In the genomic region with DNA sequence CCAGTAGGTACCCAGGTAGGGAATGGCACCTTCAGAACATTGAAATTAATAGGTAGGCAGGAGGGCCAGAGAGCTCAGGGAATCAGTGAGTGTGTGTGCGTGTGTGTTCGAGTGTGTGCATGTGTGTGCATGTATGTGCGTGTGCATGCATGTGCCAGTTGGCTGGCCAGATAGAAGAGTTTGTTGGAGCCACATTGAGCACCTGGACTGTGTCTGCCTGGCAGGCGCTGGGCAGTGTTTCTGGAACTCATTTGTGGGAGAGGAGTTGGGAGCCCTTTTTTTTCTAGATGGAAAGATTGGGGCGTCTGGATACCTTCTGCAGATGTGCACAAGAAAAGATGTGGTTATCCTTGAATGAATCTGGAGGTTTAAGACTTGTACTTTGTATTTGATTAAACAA, we compare ENCODE assay signal across 15 mouse cellular contexts. TPM values are rescaled to one million over a fixed set of nuclear protein-coding genes. Genes with fewer than 3 reads are reported as not detected.
DNase-seq lines count a peak whose midpoint lies in the region; ATAC-seq and TF ChIP-seq lines count a peak whose summit lies in the region.
"Had no signal": no experiment of that assay in that cellular context is flagged by ENCODE, and none has a peak within 500 bp of the region (broad histone marks: within the 10 kb centered on the region; RNA-seq: fewer than 3 reads in every experiment).

No protein-coding gene starts in this region.

- H3K36me3 ChIP-seq in hindbrain, embryonic 10.5 days, result 0 out of 2 replicates have a peak, but pooled peaks cover 9% of the 10 kb centered on the region
- no peaks in the 10 kb centered on the region for H3K36me3 ChIP-seq in hindbrain, embryonic 14.5 days (replicated peaks; ENCODE audit: control insufficient read depth, insufficient read depth)
- no peaks in the 10 kb centered on the region for H3K36me3 ChIP-seq in lung, embryonic 15.5 days
- peaks cover 13% of the 10 kb centered on the region for H3K36me3 ChIP-seq in limb, embryonic 10.5 days
- H3K36me3 ChIP-seq in liver, postnatal 0 days (replicated peaks; ENCODE audit: insufficient read depth, low read length), result no peaks in the 10 kb centered on the region
- H3K36me3 ChIP-seq: midbrain, embryonic 15.5 days; neural tube, embryonic 12.5 days had no signal

- no peak for TF ChIP-seq EP300 in liver, postnatal 0 days (IDR thresholded peaks at IDR 0.05; ENCODE audit: low read depth)

- H3K27ac ChIP-seq in hindbrain, embryonic 10.5 days, result peak overlapping the region; percentile 76; the same call in 1 of the 2 replicates
- H3K27ac ChIP-seq in hindbrain, embryonic 14.5 days, result no peak overlapping the region
- H3K27ac ChIP-seq in lung, embryonic 15.5 days, result peak overlapping the region; percentile 84; the same call in 1 of the 2 replicates
- H3K27ac ChIP-seq in limb, embryonic 10.5 days, result peak overlapping the region; percentile 71
- 0 out of 2 replicates have a peak overlapping the region, but pooled peaks have one; percentile 84 for H3K27ac ChIP-seq in liver, postnatal 0 days (ENCODE audit: low read depth)
- H3K27ac ChIP-seq: midbrain, embryonic 15.5 days; neural tube, embryonic 12.5 days had no signal

- no peak for TF ChIP-seq CTCF in liver, postnatal 0 days (IDR thresholded peaks at IDR 0.05; ENCODE audit: low read depth)

- no peak overlapping the region for H3K4me2 ChIP-seq in hindbrain, embryonic 14.5 days (replicated peaks)
- no peak overlapping the region for H3K4me2 ChIP-seq in lung, embryonic 15.5 days
- no peak overlapping the region for H3K4me2 ChIP-seq in liver, postnatal 0 days (ENCODE audit: low read depth, low read length)
- H3K4me2 ChIP-seq: midbrain, embryonic 15.5 days had no signal

- H3K9ac ChIP-seq in hindbrain, embryonic 14.5 days, result no peak overlapping the region
- no peak overlapping the region for H3K9ac ChIP-seq in lung, embryonic 15.5 days
- no peak overlapping the region for H3K9ac ChIP-seq in liver, postnatal 0 days (replicated peaks)
- H3K9ac ChIP-seq: midbrain, embryonic 15.5 days; neural tube, embryonic 12.5 days had no signal

- H3K27me3 ChIP-seq in hindbrain, embryonic 10.5 days (ENCODE audit: insufficient read depth, poor library complexity, severe bottlenecking), result no peaks in the 10 kb centered on the region; the same call in 1 of the 2 replicates
- no peaks in the 10 kb centered on the region for H3K27me3 ChIP-seq in hindbrain, embryonic 14.5 days (ENCODE audit: control insufficient read depth, insufficient read depth, low read length)
- no peaks in the 10 kb centered on the region for H3K27me3 ChIP-seq in lung, embryonic 15.5 days
- no peaks in the 10 kb centered on the region for H3K27me3 ChIP-seq in limb, embryonic 10.5 days (ENCODE audit: low read depth, poor library complexity, severe bottlenecking)
- H3K27me3 ChIP-seq in liver, postnatal 0 days (ENCODE audit: insufficient read depth, low read length), result no peaks in the 10 kb centered on the region
- H3K27me3 ChIP-seq: midbrain, embryonic 15.5 days; neural tube, embryonic 12.5 days had no signal

- ATAC-seq in hindbrain, embryonic 14.5 days (ENCODE audit: low FRiP score), result no peak
- ATAC-seq in lung, embryonic 15.5 days (ENCODE audit: borderline replicate concordance, extremely low read depth, low FRiP score, low TSS enrichment), result no peak
- ATAC-seq in liver, postnatal 0 days, result no peak
- ATAC-seq: activated CD4-positive, CD25-positive, alpha-beta regulatory T cell, adult 4 months; CD4-positive, CD25-positive, alpha-beta regulatory T cell, adult 4 months; forebrain, embryonic 16.5 days; midbrain, embryonic 15.5 days had no signal

- H3K9me3 ChIP-seq in hindbrain, embryonic 10.5 days, result no peaks in the 10 kb centered on the region
- H3K9me3 ChIP-seq in hindbrain, embryonic 14.5 days (ENCODE audit: control insufficient read depth, low read length), result no peaks in the 10 kb centered on the region
- no peaks in the 10 kb centered on the region for H3K9me3 ChIP-seq in lung, embryonic 15.5 days
- H3K9me3 ChIP-seq in limb, embryonic 10.5 days (replicated peaks), result no peaks in the 10 kb centered on the region
- no peaks in the 10 kb centered on the region for H3K9me3 ChIP-seq in liver, postnatal 0 days (ENCODE audit: low read length)
- H3K9me3 ChIP-seq: midbrain, embryonic 15.5 days; neural tube, embryonic 12.5 days had no signal

- H3K4me3 ChIP-seq in hindbrain, embryonic 10.5 days, result no peak overlapping the region
- H3K4me3 ChIP-seq in hindbrain, embryonic 14.5 days (replicated peaks; ENCODE audit: low read length), result no peak overlapping the region
- no peak overlapping the region for H3K4me3 ChIP-seq in lung, embryonic 15.5 days
- H3K4me3 ChIP-seq in limb, embryonic 10.5 days, result no peak overlapping the region
- H3K4me3 ChIP-seq in liver, postnatal 0 days (ENCODE audit: low read depth, low read length), result no peak overlapping the region
- H3K4me3 ChIP-seq: left cerebral cortex, adult 2 months; midbrain, embryonic 15.5 days; neural tube, embryonic 12.5 days had no signal

- 61% methylated on average over 5 of the region's 5 CpGs for WGBS in hindbrain, embryonic 10.5 days
- WGBS in hindbrain, embryonic 14.5 days, result 71% methylated on average over 5 of the region's 5 CpGs
- WGBS in lung, embryonic 15.5 days, result 83% methylated on average over 5 of the region's 5 CpGs
- WGBS in limb, embryonic 10.5 days, result 53% methylated on average over 5 of the region's 5 CpGs
- 80% methylated on average over 5 of the region's 5 CpGs for WGBS in liver, postnatal 0 days (ENCODE audit: insufficient replicate concordance)

- no peak for DNase-seq in hindbrain, embryonic 10.5 days (ENCODE audit: low spot score)
- no peak for DNase-seq in hindbrain, embryonic 14.5 days (ENCODE audit: low spot score)
- DNase-seq in lung, postnatal 25 days (ENCODE audit: low spot score), result no peak
- peak; percentile 58 for DNase-seq in limb, embryonic 10.5 days (ENCODE audit: low spot score)
- DNase-seq in liver, postnatal 0 days, result no peak
- DNase-seq in adrenal gland, postnatal 10 days, result no peak
- DNase-seq: cerebellum, adult 11-12 months; lung, adult 18-20 months had no signal

- peaks cover 60% of the 10 kb centered on the region for H3K4me1 ChIP-seq in hindbrain, embryonic 10.5 days (replicated peaks)
- peaks cover 15% of the 10 kb centered on the region for H3K4me1 ChIP-seq in hindbrain, embryonic 14.5 days (replicated peaks; ENCODE audit: control insufficient read depth, insufficient read depth, low read length)
- peaks cover 52% of the 10 kb centered on the region for H3K4me1 ChIP-seq in lung, embryonic 15.5 days
- H3K4me1 ChIP-seq in limb, embryonic 10.5 days, result peaks cover 89% of the 10 kb centered on the region
- peaks cover 15% of the 10 kb centered on the region for H3K4me1 ChIP-seq in liver, postnatal 0 days (ENCODE audit: insufficient read depth)

RNA-seq across cellular contexts. Expression of a gene that starts 19.1 kb away (rescaled TPM):
- 25.2 and 25.8 TPM in 2 replicates for polyA plus RNA-seq in hindbrain, embryonic 10.5 days (2016; fragmentation: Nextera tagmentation; extraction: Ambion mirVana)
- 44.6 and 45.2 TPM in 2 replicates for polyA plus RNA-seq in hindbrain, embryonic 14.5 days (2014; fragmentation: Nextera tagmentation; extraction: Ambion mirVana)
- polyA plus RNA-seq in lung, embryonic 15.5 days (2015; fragmentation: Nextera tagmentation; extraction: Ambion mirVana), result 24.1 and 25.0 TPM in 2 replicates
- 43.3 and 53.2 TPM in 2 replicates for polyA plus RNA-seq in limb, embryonic 10.5 days (2016; fragmentation: Nextera tagmentation; extraction: Ambion mirVana)
- polyA plus RNA-seq in liver, postnatal 0 days (2015; fragmentation: Nextera tagmentation; extraction: Ambion mirVana), result 2.0 and 2.3 TPM in 2 replicates
- 10 to 100 TPM; 21.1 to 32.3 TPM for total RNA-seq in adrenal gland, postnatal 10 days (2021)
